Mouse (Mus musculus) limb, embryonic 12.5 days (tissue): ENCODE results near the gene Kdm2a. TPM values are rescaled to one million over a fixed set of nuclear protein-coding genes. Genes with fewer than 3 reads are reported as not detected.

ENCODE experiments used
- ATAC-seq: fragments of 200-750 bp; cut with Nextera tagmentation; 2 replicates; pipeline ENCODE4 v1.8.0; 2017; ENCODE audit warnings: low read depth, moderate TSS enrichment; ENCODE audit not compliant: insufficient number of reproducible peaks, insufficient read depth, low FRiP score, low TSS enrichment
- H3K27ac ChIP-seq: fragments of 300-500 bp; sonication (generic); 2 replicates; pipeline ENCODE4 v1.5.1; 2016; ENCODE audit warnings: mild to moderate bottlenecking, moderate library complexity
- H3K27me3 ChIP-seq: fragments of 300-500 bp; sonication (generic); 2 replicates; pipeline ENCODE4 v1.6.1; 2016; ENCODE audit warnings: mild to moderate bottlenecking, moderate library complexity
- H3K36me3 ChIP-seq: fragments of 300-500 bp; sonication (generic); 2 replicates; pipeline ENCODE4 v1.6.1; 2016; ENCODE audit warnings: mild to moderate bottlenecking, moderate library complexity
- H3K4me1 ChIP-seq: fragments of 300-500 bp; sonication (generic); replicated peaks from 2 replicates; pipeline ENCODE4 v1.6.1; 2016
- H3K4me2 ChIP-seq: fragments of 300-500 bp; sonication (generic); 2 replicates; pipeline ENCODE4 v1.6.1; 2016; ENCODE audit warnings: mild to moderate bottlenecking, moderate library complexity
- H3K4me3 ChIP-seq: fragments of 300-500 bp; sonication (generic); replicated peaks from 2 replicates; pipeline ENCODE4 v1.5.1; 2016; ENCODE audit warnings: mild to moderate bottlenecking
- H3K9ac ChIP-seq: fragments of 300-500 bp; sonication (generic); replicated peaks from 2 replicates; pipeline ENCODE4 v1.6.1; 2016; ENCODE audit warnings: mild to moderate bottlenecking, moderate library complexity
- H3K9me3 ChIP-seq: fragments of 300-500 bp; sonication (generic); 2 replicates; pipeline ENCODE4 v1.6.1; 2016; ENCODE audit warnings: mild to moderate bottlenecking, moderate library complexity
- WGBS: fragments of 180-500 bp; shearing (Covaris S2); methylation state at CpG from one replicate; pipeline ENCODE4 v1.1.7; 2016; 5-methylcytosine and 5-hydroxymethylcytosine counted together
- polyA plus RNA-seq: library from polyadenylated mRNA; unstranded; fragments of >200 nt; fragmentation: Nextera tagmentation; extraction: Ambion mirVana; gene quantifications from 2 replicates; pipeline ENCODE4 v1.2.1, GENCODE M21; 2016

Kdm2a gene
- polyA plus RNA-seq, 1 experiment from 2014 or later, result 56.3 TPM

DNA sequence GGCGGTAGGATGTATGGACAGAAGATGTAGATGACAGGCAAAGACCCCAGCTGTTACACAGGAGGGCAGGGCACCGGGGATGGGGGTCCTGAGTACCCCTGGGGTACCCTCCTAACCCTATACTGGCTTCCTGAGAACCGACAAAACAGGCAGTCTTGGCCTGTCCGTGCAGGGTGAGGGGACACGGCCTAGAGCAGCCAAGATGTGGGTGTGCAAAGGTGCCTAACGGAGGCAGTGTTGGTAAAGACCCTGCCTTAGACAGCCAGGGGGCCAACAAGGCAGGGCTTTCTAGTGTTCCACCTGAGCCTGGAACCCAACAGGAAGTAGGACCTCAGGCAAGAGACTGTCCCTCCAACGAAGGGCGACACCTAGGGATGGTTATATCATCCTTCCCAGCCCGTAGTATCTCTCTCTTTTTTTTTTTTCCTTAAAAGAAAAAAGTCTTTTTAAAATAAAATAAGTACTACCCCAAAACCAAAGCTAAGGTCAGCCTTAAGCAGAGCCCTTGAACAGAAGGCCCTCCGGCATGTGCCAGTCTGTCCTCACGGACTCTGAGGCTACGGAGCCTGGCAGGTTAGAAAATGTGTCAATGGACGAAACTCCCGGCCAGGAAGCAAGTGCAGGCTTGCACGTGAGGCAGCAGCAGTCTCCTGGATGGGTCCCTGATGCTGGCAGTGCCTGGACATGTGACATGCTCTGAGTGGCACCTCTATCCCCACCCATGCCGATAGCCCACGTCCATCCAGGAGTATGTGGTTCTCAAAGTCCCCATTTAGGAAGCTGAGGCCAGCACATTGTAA lies 99.6 kb downstream of the Kdm2a start:
- Histone ChIP-seq H3K9ac (no peak overlapping the region), H3K4me2 (no peak overlapping the region), H3K9me3 (no peaks in the 10 kb centered on the region), H3K36me3 (peaks cover 31% of the 10 kb centered on the region), H3K4me1 (peaks cover 50% of the 10 kb centered on the region), H3K4me3 (no peak overlapping the region), H3K27ac (no peak overlapping the region), H3K27me3 (no peaks in the 10 kb centered on the region)
- 88% methylated on average over 17 of the region's 17 CpGs for WGBS
- no peak for ATAC-seq

DNA sequence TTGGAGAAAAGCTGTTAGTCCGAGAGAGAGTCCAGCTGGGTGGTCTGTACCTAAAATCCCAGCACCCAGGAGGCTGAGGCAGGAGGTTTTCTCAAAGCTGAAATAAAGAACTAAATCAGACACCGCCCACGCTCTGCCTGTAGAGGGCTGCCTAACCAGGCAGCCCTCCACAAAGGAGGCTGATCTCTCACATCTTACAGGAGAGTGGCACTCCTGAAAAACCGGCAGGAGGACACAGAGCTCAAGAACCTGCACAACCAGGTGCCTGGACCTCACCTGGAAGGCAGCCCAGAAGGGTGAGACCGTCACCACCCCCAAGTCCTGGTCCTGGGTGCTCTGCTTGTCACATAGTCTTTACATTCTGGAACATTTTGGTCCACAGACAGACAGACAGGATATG lies 100.2 kb downstream of the Kdm2a start:
- H3K9me3 ChIP-seq, result no peaks in the 10 kb centered on the region
- WGBS, result 88% methylated on average over 5 of the region's 5 CpGs
- peaks cover 43% of the 10 kb centered on the region for H3K4me1 ChIP-seq
- H3K27ac ChIP-seq, result no peak overlapping the region
- H3K4me2 ChIP-seq, result no peak overlapping the region
- no peaks in the 10 kb centered on the region for H3K27me3 ChIP-seq
- H3K36me3 ChIP-seq, result peaks cover 38% of the 10 kb centered on the region
- no peak overlapping the region for H3K9ac ChIP-seq
- no peak overlapping the region for H3K4me3 ChIP-seq
- ATAC-seq, result no peak

DNA sequence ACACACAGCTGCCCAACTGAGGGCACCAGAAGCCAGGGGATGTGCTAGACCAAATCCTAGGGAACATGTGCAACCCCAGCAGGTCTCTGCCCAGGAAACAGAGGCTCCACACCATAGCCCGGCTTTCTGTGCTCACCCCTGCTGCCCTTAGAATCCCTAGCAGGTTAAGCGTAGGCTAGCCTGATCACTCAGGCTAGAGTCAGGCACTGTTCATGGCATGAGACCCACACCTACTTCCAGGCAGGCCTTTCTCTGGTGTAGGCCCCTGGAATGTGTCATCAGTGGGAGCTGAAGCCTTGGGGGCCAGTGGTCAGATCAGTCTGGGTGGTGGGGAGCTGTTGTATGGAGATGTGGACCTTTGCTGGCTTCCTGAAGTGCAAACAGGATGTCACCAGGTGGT lies 101.5 kb downstream of the Kdm2a start:
- Histone ChIP-seq H3K36me3 (peaks cover 50% of the 10 kb centered on the region), H3K9me3 (no peaks in the 10 kb centered on the region), H3K4me2 (no peak overlapping the region), H3K27me3 (no peaks in the 10 kb centered on the region), H3K27ac (no peak overlapping the region), H3K9ac (no peak overlapping the region), H3K4me1 (peaks cover 31% of the 10 kb centered on the region), H3K4me3 (no peak overlapping the region)
- WGBS, result 94% methylated on average over 2 of the region's 2 CpGs
- no peak for ATAC-seq

DNA sequence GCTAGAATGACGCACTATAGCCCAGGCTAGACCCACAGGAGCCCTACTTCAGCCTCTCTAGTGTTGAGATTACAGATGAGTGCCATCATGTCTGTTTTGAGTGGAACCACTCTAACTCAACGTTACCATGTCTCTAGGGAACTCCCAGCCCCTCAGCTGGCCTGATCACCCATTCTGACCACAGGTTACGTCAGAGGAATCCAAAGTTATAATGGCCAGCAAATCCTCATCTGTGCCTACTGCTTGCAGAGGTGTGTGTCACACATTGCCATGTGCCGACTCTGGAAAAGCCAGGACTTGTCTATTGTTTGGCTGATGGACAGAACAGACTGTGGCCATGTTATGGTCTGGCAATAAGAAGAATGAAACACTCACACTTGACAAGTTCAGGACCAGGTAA lies 102.7 kb downstream of the Kdm2a start:
- WGBS, result 89% methylated on average over 4 of the region's 4 CpGs
- peaks cover 58% of the 10 kb centered on the region for H3K36me3 ChIP-seq
- no peak overlapping the region for H3K9ac ChIP-seq
- no peak overlapping the region for H3K27ac ChIP-seq
- no peaks in the 10 kb centered on the region for H3K27me3 ChIP-seq
- H3K4me2 ChIP-seq, result no peak overlapping the region
- ATAC-seq, result no peak
- H3K4me3 ChIP-seq, result no peak overlapping the region
- no peaks in the 10 kb centered on the region for H3K9me3 ChIP-seq
- peaks cover 19% of the 10 kb centered on the region for H3K4me1 ChIP-seq

DNA sequence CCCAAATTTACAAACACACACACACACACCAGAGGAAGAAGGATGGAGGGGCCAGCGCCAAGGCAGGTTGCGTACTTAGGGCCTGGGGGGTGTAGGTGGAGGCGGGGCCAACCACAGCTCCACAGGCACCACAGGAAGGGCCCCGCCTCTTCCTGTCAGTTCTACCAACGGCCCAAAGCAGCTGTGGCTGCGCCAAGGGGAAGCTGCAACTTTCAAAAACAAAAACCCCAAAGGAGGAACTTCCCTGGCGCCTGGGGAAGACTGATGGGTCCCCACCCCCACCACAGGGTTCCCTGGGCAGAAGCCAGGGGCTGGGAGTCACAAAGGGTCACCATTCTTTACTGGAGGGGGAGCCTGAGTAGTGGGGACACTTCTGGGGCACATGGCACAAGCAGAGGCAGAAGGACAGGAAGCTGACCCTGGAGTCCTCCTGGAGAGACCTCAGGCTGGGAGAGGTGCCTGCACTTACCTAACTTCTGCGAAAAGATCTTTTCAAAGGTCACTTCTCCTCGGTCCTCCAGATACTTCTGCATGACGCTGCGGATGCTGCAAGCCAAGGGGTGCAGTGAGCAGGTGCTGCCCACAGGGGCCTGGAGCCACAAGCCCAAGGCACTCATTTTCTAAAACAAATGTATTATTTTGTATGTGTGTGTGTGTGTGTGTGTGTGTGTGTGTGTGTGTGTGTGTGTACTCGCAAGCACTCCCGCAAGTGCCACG lies 103.5 kb downstream of the Kdm2a start:
- 70% methylated on average over 14 of the region's 14 CpGs for WGBS
- Histone ChIP-seq H3K4me1 (peaks cover 10% of the 10 kb centered on the region; the same call in 1 of the 2 replicates), H3K9me3 (no peaks in the 10 kb centered on the region), H3K4me3 (no peak overlapping the region), H3K4me2 (no peak overlapping the region), H3K27me3 (no peaks in the 10 kb centered on the region), H3K27ac (no peak overlapping the region), H3K36me3 (peaks cover 66% of the 10 kb centered on the region), H3K9ac (no peak overlapping the region)
- ATAC-seq, result no peak

DNA sequence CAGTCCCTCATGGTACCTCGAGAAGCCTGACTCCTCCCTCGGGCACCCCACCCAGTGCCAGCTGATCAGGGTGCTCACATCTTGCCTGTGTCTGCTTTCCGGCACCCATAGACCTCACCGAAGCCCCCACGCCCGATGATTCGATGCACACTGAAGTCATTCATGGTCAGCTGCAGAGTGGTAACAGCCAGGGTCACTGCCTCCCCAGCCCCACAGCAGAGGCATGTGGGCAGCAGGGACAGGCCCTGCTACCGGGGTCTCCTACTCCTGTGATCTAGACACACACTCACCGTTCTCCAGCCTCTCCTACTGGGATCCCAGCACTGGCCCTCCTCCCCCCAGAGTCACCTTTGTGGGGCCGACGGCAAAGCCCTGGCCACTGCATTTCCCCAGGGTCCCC lies 106.9 kb downstream of the Kdm2a start:
- no peaks in the 10 kb centered on the region for H3K27me3 ChIP-seq

DNA sequence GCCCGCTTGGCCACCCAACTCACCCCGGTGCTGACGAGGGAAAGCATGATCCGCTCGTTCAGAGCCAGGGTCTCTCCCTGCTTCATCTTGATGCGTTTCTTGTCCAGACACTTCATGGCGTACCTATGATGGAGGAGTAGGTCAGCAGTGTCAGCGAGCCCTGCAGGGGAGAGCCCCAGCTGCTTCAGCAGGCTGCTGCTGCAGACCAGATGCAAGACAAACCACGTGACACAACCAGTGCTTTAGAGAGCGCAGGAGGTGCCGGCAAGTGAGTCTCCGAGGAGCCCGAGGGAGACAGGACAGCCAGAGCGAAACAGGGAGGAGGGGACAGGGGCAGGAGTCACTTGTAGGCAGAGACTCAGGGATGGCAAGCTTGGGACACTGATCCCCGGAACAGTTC lies 107.3 kb downstream of the Kdm2a start:
- Histone ChIP-seq H3K27me3 (no peaks in the 10 kb centered on the region), H3K4me2 (no peak overlapping the region), H3K4me1 (0 out of 2 replicates have a peak, but pooled peaks cover 6% of the 10 kb centered on the region), H3K9ac (no peak overlapping the region), H3K36me3 (peaks cover 90% of the 10 kb centered on the region), H3K9me3 (no peaks in the 10 kb centered on the region), H3K27ac (no peak overlapping the region), H3K4me3 (no peak overlapping the region)
- ATAC-seq, result no peak
- WGBS, result 71% methylated on average over 15 of the region's 15 CpGs

More for the DNA sequence above, 106.9 kb downstream of the Kdm2a start:
- 88% methylated on average over 11 of the region's 11 CpGs for WGBS
- no peak overlapping the region for H3K27ac ChIP-seq
- H3K4me2 ChIP-seq, result no peak overlapping the region
- no peak overlapping the region for H3K9ac ChIP-seq
- H3K9me3 ChIP-seq, result no peaks in the 10 kb centered on the region
- H3K36me3 ChIP-seq, result peaks cover 86% of the 10 kb centered on the region
- ATAC-seq, result no peak
- 0 out of 2 replicates have a peak, but pooled peaks cover 6% of the 10 kb centered on the region for H3K4me1 ChIP-seq
- H3K4me3 ChIP-seq, result no peak overlapping the region

DNA sequence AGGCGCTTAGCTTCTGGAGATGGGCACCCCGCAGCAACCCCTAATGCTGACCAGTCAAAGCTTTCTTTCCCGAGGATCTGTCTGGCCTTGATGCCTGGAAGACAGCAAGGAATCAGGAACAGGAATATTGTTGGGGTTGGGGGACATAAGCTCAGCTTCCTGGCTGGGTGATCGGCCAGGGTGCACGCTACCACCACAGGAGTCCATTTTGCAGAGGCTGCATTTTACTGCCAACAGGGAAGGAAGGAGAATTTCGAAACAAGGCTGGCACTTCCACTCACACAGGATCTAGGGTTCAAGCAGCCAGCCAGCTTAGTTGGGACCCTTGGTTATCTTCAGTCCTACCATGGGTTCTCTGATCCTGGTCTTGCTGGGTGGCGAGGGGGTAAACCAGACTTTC lies 114.4 kb downstream of the Kdm2a start:
- H3K9me3 ChIP-seq, result peaks cover 8% of the 10 kb centered on the region; the same call in 1 of the 2 replicates
- H3K4me3 ChIP-seq, result peak overlapping the region; percentile 60
- H3K4me1 ChIP-seq, result peaks cover 13% of the 10 kb centered on the region
- no peak for ATAC-seq
- 48% methylated on average over 7 of the region's 7 CpGs for WGBS
- peaks cover 50% of the 10 kb centered on the region for H3K36me3 ChIP-seq
- H3K4me2 ChIP-seq, result peak overlapping the region; percentile 75
- H3K27me3 ChIP-seq, result peaks cover 6% of the 10 kb centered on the region; the same call in 1 of the 2 replicates
- no peak overlapping the region; the same call in 1 of the 2 replicates for H3K9ac ChIP-seq
- H3K27ac ChIP-seq, result peak overlapping the region; percentile 8; the same call in 1 of the 2 replicates

DNA sequence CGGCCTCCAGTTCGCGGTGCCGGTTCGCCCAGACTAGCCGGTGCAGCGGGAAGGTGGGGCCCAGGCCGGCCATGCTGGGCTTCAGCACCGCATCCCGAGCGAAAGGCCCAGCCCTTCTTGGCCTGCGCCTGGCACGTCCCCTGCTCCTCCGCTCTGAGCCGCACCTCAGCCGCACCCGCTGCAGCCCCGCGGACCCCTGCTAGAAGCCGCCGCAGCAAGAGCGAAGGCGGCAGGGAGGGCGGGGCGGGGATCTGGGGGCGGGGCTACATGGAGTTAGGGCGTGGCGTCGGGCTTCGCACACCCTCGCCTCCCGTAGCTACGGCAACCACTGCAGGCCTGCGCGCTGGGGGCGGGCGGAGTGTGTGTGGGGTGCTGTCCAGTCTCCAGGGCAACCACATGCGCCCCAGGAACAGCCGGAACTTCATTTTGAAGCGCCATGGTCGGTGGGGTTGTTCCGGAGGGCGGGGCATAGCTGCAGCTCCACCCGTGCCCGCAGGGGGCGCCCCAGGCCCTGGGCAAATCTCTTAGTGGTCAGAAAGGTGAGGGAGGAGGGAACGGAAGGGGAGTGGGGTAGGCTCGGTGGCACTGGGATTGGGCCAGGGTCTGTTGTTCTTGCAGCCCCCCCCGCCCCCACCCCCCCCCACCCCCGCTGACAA lies 115.1 kb downstream of the Kdm2a start, which contains the start of gene Ankrd13d:
Gene Ankrd13d (minus strand): TSS at position 240 of the 656 bp plus-strand sequence.
- peak within 1 kb of the TSS; percentile 71 for H3K9ac ChIP-seq
- ATAC-seq, result peak; percentile 91
- peak within 1 kb of the TSS; percentile 60 for H3K4me3 ChIP-seq
- H3K36me3 ChIP-seq, result peaks cover 44% of the 10 kb centered on the region
- H3K27ac ChIP-seq, result peak within 1 kb of the TSS; percentile 8; the same call in 1 of the 2 replicates
- peaks cover 8% of the 10 kb centered on the region; the same call in 1 of the 2 replicates for H3K9me3 ChIP-seq
- H3K4me1 ChIP-seq, result peaks cover 13% of the 10 kb centered on the region
- H3K27me3 ChIP-seq, result peaks cover 6% of the 10 kb centered on the region; the same call in 1 of the 2 replicates
- peak within 1 kb of the TSS; percentile 75 for H3K4me2 ChIP-seq
- WGBS, result under 1% methylated on average over 50 of the region's 50 CpGs

DNA sequence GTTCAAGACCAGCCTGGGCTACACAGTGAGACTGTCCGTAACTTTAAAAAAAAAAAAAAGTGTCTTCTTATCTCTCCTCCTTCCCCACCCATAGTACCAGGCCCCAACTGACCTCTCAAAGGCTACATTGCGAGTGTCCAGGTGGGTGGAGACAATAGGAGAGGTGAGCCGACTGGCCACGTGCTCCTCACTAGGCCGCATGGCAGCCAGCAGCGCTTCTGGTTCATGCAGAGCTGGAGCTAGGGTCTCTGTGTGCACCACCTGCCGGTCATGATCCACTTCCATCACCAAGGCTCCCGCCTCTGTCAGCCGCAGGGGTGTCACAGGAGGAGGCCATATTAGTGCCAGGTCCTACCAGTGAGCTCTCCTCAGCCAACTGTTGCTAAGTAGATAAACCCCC lies 117.7 kb downstream of the Kdm2a start:
- Histone ChIP-seq H3K36me3 (peaks cover 18% of the 10 kb centered on the region), H3K9ac (no peak overlapping the region), H3K4me2 (no peak overlapping the region), H3K27ac (no peak overlapping the region), H3K4me1 (peaks cover 13% of the 10 kb centered on the region), H3K9me3 (peaks cover 8% of the 10 kb centered on the region; the same call in 1 of the 2 replicates), H3K4me3 (no peak overlapping the region), H3K27me3 (peaks cover 6% of the 10 kb centered on the region; the same call in 1 of the 2 replicates)
- 98% methylated on average over 9 of the region's 9 CpGs for WGBS
- ATAC-seq, result no peak

DNA sequence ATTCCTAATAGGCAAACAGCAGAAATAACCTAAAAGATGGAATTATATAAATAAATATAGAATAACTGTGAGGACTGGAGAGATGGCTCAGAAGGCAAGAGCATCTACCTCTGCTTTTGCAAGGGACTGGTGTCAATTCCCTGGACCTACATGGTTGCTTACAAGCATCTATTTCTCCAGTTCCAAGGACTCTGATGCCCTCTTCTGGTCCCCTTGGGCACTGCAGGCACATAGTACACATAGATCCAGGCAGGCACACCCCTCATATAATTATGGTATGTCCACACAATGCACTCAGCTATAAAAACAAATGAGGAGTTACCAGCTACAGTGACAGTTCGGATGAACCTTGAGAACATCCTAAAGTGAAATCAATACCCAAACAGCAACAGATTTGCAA lies 118.6 kb downstream of the Kdm2a start:
- 94% methylated on average over 1 of the region's 1 CpGs for WGBS
- Histone ChIP-seq H3K4me3 (no peak overlapping the region), H3K27ac (no peak overlapping the region), H3K27me3 (peaks cover 6% of the 10 kb centered on the region; the same call in 1 of the 2 replicates), H3K36me3 (peaks cover 11% of the 10 kb centered on the region), H3K4me1 (peaks cover 13% of the 10 kb centered on the region), H3K9ac (no peak overlapping the region), H3K4me2 (no peak overlapping the region), H3K9me3 (peaks cover 8% of the 10 kb centered on the region; the same call in 1 of the 2 replicates)
- no peak for ATAC-seq
